Mouse (Mus musculus) cortical plate, adult 2 months (tissue): ENCODE measurements around the gene Rab11fip4.

ENCODE experiments used
- CTCF ChIP-seq: fragments of 200-500 bp; IDR thresholded peaks from 2 replicates; pipeline ENCODE4 v1.5.1; 2011; ENCODE audit warnings: mild to moderate bottlenecking, control low read depth, low read length; ENCODE audit not compliant: insufficient read depth; ENCODE audit errors: extremely low read depth
- POLR2A ChIP-seq: fragments of 200-500 bp; IDR thresholded peaks from 2 replicates; pipeline ENCODE4 v1.6.1; 2011; ENCODE audit warnings: mild to moderate bottlenecking, low read length, control low read depth; ENCODE audit not compliant: insufficient read depth; ENCODE audit errors: extremely low read depth

GRCm38 (mm10) chr11:79611011-79611666 lies 20.1 kb downstream of the Rab11fip4 start:
- no peak for TF ChIP-seq POLR2A
- no peak for TF ChIP-seq CTCF
